Mouse (Mus musculus): ENCODE measurements around the gene Mdk.

GRCm38 (mm10) chr2:91946836-91947235 is 14.7 kb upstream of the Mdk start:
- TF ChIP-seq MAX (IDR thresholded peaks at IDR 0.05; ENCODE audit: low read depth) (no peak), POLR2A (IDR thresholded peaks at IDR 0.05; ENCODE audit: insufficient read length, low read depth) (no peak), POLR2AphosphoS2 (IDR thresholded peaks at IDR 0.05; ENCODE audit: insufficient read length, low read depth) (no peak), E2F4 (IDR thresholded peaks at IDR 0.05; ENCODE audit: insufficient read depth) (no peak), SRF (IDR thresholded peaks at IDR 0.05; ENCODE audit: control insufficient read depth, insufficient read length, low read depth) (no peak), TCF12 (IDR thresholded peaks at IDR 0.05; ENCODE audit: insufficient read depth, poor library complexity, severe bottlenecking) (no peak), TCF3 (IDR thresholded peaks at IDR 0.05; ENCODE audit: insufficient read length, low read depth) (no peak), CEBPB (IDR thresholded peaks at IDR 0.05; ENCODE audit: insufficient read depth, poor library complexity, severe bottlenecking) (no peak), MYOG (IDR thresholded peaks at IDR 0.05; ENCODE audit: control insufficient read depth in 1 of 3, insufficient read depth in 1 of 3, insufficient read length in 2 of 3, low read depth in 2 of 3) (peak in 1 of 3 experiments; percentile 77), USF1 (IDR thresholded peaks at IDR 0.05; ENCODE audit: low read depth) (no peak), REST (IDR thresholded peaks at IDR 0.05; ENCODE audit: insufficient read depth, insufficient read length) (no peak), MYOD1 (IDR thresholded peaks at IDR 0.05; ENCODE audit: control insufficient read depth in 1 of 3, insufficient read length in 2 of 3, low read depth in 2 of 3) (peak in 2 of 3 experiments; percentile 47 to 82)

Measured in myocyte (in vitro differentiated cells).